Mouse (Mus musculus): ENCODE measurements around the gene Rgp1.

DNA sequence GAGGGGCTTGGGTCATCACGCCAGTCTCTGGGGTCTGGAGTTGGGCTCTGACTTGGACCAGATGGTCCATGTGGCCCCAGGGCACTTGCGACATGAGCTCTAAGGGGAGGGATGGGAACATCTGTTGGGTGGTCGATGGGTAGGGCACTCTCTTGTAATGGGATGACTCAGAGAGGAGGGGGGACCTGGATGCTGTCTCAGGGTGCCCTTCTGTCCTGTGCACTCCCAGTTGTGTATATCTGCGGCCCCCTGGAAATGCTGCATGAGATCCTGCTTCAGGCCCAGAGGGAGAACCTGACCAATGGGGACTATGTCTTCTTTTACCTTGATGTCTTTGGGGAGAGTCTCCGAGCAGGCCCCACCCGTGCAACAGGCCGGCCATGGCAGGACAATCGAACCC, 54.8 kb downstream of the Rgp1 start:
- TF ChIP-seq POLR2A (IDR thresholded peaks at IDR 0.05; ENCODE audit: insufficient read length, low read depth): no peak
- TF ChIP-seq SRF (IDR thresholded peaks at IDR 0.05; ENCODE audit: control insufficient read depth, insufficient read length, low read depth): no peak
- TF ChIP-seq POLR2AphosphoS2 (IDR thresholded peaks at IDR 0.05; ENCODE audit: insufficient read length, low read depth): no peak
- TF ChIP-seq TCF12 (IDR thresholded peaks at IDR 0.05; ENCODE audit: insufficient read depth, poor library complexity, severe bottlenecking): no peak
- no peak for TF ChIP-seq MYOD1 (IDR thresholded peaks at IDR 0.05; ENCODE audit: control insufficient read depth in 1 of 3, insufficient read length in 2 of 3, low read depth in 2 of 3)
- no peak for TF ChIP-seq USF1 (IDR thresholded peaks at IDR 0.05; ENCODE audit: low read depth)
- TF ChIP-seq TCF3 (IDR thresholded peaks at IDR 0.05; ENCODE audit: insufficient read length, low read depth): no peak
- no peak for TF ChIP-seq MYOG (IDR thresholded peaks at IDR 0.05; ENCODE audit: control insufficient read depth in 1 of 3, insufficient read depth in 1 of 3, insufficient read length in 2 of 3, low read depth in 2 of 3)
- no peak for TF ChIP-seq E2F4 (IDR thresholded peaks at IDR 0.05; ENCODE audit: insufficient read depth)
- TF ChIP-seq REST (IDR thresholded peaks at IDR 0.05; ENCODE audit: insufficient read depth, insufficient read length): no peak
- TF ChIP-seq MAX (IDR thresholded peaks at IDR 0.05; ENCODE audit: low read depth): no peak
- no peak for TF ChIP-seq CEBPB (IDR thresholded peaks at IDR 0.05; ENCODE audit: insufficient read depth, poor library complexity, severe bottlenecking)

All from myocyte (in vitro differentiated cells).